8 mouse cellular contexts compared by ENCODE assay signal in the genomic region with DNA sequence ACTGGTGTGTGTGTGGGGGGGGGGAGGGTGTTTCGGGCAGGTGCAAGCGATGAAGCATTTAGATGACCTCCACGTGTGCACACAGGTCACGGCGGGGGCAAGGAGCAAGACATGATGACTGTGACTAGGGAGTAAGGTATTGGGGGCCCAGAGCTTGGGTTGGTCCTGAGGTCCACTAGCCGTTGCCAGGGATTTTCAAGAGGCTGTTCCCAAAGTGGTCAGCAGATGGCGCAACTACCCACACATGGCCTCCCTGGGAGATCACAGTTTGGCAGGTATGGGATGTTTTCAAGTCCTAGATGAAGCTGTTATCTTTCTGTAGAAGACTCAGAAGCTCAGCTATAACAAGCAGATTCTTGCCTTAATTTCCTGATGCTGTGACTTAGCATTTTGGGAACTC. TPM values are rescaled to one million over a fixed set of nuclear protein-coding genes. Genes with fewer than 3 reads are reported as not detected.
A peak's percentile ranks its signal among the peaks of the same experiment; 100 is the strongest.
DNase-seq lines count a peak whose midpoint lies in the region; ATAC-seq lines count a peak whose summit lies in the region.

No protein-coding gene starts in this region.

- no peaks in the 10 kb centered on the region for H3K9me3 ChIP-seq in liver, embryonic 15.5 days (replicated peaks)

- H3K4me2 ChIP-seq in liver, embryonic 15.5 days = no peak overlapping the region

- H3K9ac ChIP-seq in liver, embryonic 15.5 days = no peak overlapping the region

- H3K27ac ChIP-seq in liver, embryonic 15.5 days (replicated peaks) = peak overlapping the region; percentile 100; the same call in 1 of the 2 replicates

- no peak overlapping the region for H3K4me3 ChIP-seq in liver, embryonic 15.5 days (replicated peaks)

- 16% methylated on average over 7 of the region's 7 CpGs for WGBS in liver, embryonic 15.5 days (ENCODE audit: insufficient replicate concordance)

- peak; percentile 84 for DNase-seq in CD4-positive, CD25-positive, alpha-beta regulatory T cell, adult 2 months (ENCODE audit: low read depth, low spot score)
- peak; percentile 75 for DNase-seq in ovary, postnatal 14 days (ENCODE audit: low spot score)
- no peak for DNase-seq in ovary, postnatal 10 days (ENCODE audit: low spot score)
- peak; percentile 83 to 89 for DNase-seq in cerebellum, postnatal 25 days
- peak; percentile 82 to 89 for DNase-seq in heart, postnatal 36 days
- peak; percentile 54 for DNase-seq in right cerebral cortex, postnatal 25 days

- intact Hi-C loops in heart, postnatal 36 days (cut with DNase I) = loop anchor here (1.0 kb wide), 3 partner anchors 44 to 138 kb away; a partner anchor contains a TSS

- peaks cover 44% of the 10 kb centered on the region for H3K4me1 ChIP-seq in liver, embryonic 15.5 days (replicated peaks)

- H3K36me3 ChIP-seq in liver, embryonic 15.5 days (replicated peaks) = peaks cover 7% of the 10 kb centered on the region

- H3K27me3 ChIP-seq in liver, embryonic 15.5 days = peaks cover 20% of the 10 kb centered on the region

- ATAC-seq in CD4-positive, CD25-positive, alpha-beta regulatory T cell, adult 4 months = no peak
- ATAC-seq in liver, embryonic 15.5 days (ENCODE audit: insufficient read depth) = no peak

RNA-seq across cellular contexts. Expression of a gene that starts 2.8 kb away (rescaled TPM):
- polyA plus RNA-seq in CD4-positive, CD25-positive, alpha-beta regulatory T cell, adult 4 months (2017; shearing (Covaris generic)) = 10 to 100 TPM; 11.4 to 28.4 TPM
- 100 to 1,000 TPM; 132 to 136 TPM for total RNA-seq in heart, postnatal 36 days (2021)
- polyA plus RNA-seq in liver, embryonic 15.5 days (2015; fragmentation: Nextera tagmentation; extraction: Ambion mirVana) = 149 and 154 TPM in 2 replicates

RNA-seq across cellular contexts. Expression of a gene that starts 7.2 kb away (rescaled TPM):
- polyA plus RNA-seq in CD4-positive, CD25-positive, alpha-beta regulatory T cell, adult 4 months (2017; shearing (Covaris generic)) = not detected
- 1 to 10 TPM; 5.4 to 8.0 TPM for total RNA-seq in heart, postnatal 36 days (2021)
- 1.4 and 2.1 TPM in 2 replicates for polyA plus RNA-seq in liver, embryonic 15.5 days (2015; fragmentation: Nextera tagmentation; extraction: Ambion mirVana)

RNA-seq across cellular contexts. Expression of a gene that starts 21.1 kb away (rescaled TPM):
- 10 to 100 TPM; 27.0 to 28.9 TPM for polyA plus RNA-seq in CD4-positive, CD25-positive, alpha-beta regulatory T cell, adult 4 months (2017; shearing (Covaris generic))
- 10 to 100 TPM; 10.8 to 15.0 TPM for total RNA-seq in heart, postnatal 36 days (2021)
- 26.4 and 26.8 TPM in 2 replicates for polyA plus RNA-seq in liver, embryonic 15.5 days (2015; fragmentation: Nextera tagmentation; extraction: Ambion mirVana)

RNA-seq across cellular contexts. Expression of a gene that starts 23.3 kb away (rescaled TPM):
- not detected for polyA plus RNA-seq in CD4-positive, CD25-positive, alpha-beta regulatory T cell, adult 4 months (2017; shearing (Covaris generic))
- total RNA-seq in heart, postnatal 36 days (2021) = not detected
- 0.05 TPM in 1 of 2 replicates, not detected in the other for polyA plus RNA-seq in liver, embryonic 15.5 days (2015; fragmentation: Nextera tagmentation; extraction: Ambion mirVana)
